Mouse (Mus musculus) megakaryocyte, embryonic 14.5 days (primary cell): ENCODE data around the gene Fbxw5.

ENCODE experiments used
- FLI1 ChIP-seq: IDR thresholded peaks from 2 replicates; pipeline ENCODE4 v1.6.1; 2012; ENCODE audit warnings: low read length, inconsistent platforms, mixed read lengths
- GATA1 ChIP-seq: IDR thresholded peaks from 3 replicates; pipeline ENCODE4 v1.6.1; 2012; ENCODE audit warnings: mixed read lengths, low read length, inconsistent platforms, borderline replicate concordance

DNA sequence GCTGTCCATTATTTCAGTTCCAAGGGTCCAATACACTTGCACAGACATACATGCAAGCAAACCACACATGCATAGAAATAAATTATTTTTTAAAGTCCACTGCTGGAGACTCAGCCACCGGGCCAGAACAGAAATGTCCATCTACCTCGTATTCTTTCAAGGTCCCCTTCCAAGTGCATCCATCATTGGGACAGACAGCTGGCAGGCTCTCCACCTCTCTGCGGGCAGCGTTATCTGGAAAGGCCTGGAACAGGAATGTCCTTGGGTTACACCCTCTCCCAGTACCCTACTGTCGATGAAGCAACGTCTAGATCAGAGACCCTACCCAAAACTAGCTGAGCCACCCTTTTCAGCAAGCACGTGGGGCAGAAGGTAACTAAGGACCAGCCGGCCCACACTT lies 36.0 kb downstream of the Fbxw5 start:
- no peak for TF ChIP-seq GATA1
- no peak for TF ChIP-seq FLI1
